Mouse (Mus musculus): ENCODE measurements around the gene Gm2a. TPM values are rescaled to one million over a fixed set of nuclear protein-coding genes. Genes with fewer than 3 reads are reported as not detected.
A peak's percentile ranks its signal among the peaks of the same experiment; 100 is the strongest.

Gene Gm2a
- polyA plus RNA-seq, 1 experiment from 2014 or later: 23.6 TPM

DNA sequence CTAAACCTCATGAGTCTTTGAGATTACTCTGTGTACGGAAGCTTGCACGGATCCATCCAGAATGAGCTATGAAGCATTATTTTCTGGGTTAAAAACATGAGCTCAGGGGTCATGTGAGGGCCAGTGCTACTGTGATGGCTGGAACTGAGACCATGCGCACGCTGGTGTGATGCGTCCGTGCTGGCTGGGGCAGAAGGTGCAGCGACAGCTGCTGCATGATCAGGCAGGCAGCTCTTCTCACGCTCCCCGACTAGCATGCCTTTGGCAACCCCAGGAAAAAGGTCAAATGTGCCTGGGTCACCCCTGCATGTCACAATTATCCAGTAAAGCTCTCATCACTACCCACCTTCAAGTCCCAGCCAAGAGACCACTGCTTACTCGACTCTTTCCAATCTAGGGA lies 24.7 kb upstream of the Gm2a start:
- no peak overlapping the region for H3K4me2 ChIP-seq (ENCODE audit: low read length)
- DNase-seq (no peak), ATAC-seq (ENCODE audit: low FRiP score, low TSS enrichment) (no peak)
- H3K27ac ChIP-seq (replicated peaks; ENCODE audit: low read depth, low read length): no peak overlapping the region
- H3K4me1 ChIP-seq (ENCODE audit: control insufficient read depth, insufficient read depth, low read length): no peaks in the 10 kb centered on the region
- no peak overlapping the region for H3K9ac ChIP-seq (replicated peaks; ENCODE audit: low read length)
- WGBS: 87% methylated on average over 10 of the region's 10 CpGs
- H3K4me3 ChIP-seq (replicated peaks; ENCODE audit: low read depth, low read length): no peak overlapping the region
- no peaks in the 10 kb centered on the region for H3K27me3 ChIP-seq (ENCODE audit: control insufficient read depth, insufficient read depth, low read length)
- H3K9me3 ChIP-seq (ENCODE audit: control insufficient read depth, low read length): no peaks in the 10 kb centered on the region
- no peaks in the 10 kb centered on the region for H3K36me3 ChIP-seq (ENCODE audit: control insufficient read depth, insufficient read depth, low read length)

DNA sequence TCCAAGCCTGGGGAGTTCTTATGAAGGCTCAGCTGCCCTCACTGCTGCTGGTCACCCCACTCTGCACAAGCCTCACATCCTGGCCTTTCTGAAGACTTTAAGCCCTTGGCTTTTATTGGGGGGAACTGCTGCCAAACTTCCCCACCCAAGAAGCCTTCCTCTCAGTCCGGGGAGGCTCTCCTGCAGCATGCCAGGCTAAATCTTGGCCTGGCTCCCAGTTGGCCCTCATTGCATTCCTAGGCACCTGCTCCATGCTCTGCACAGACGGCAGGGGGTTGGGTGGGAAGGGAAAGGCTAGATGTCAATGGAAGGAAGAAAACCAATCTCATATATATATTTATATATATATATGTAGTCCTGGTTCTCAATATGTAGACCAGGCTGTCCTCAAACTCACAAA lies 22.3 kb upstream of the Gm2a start:
- no peak overlapping the region for H3K4me3 ChIP-seq (replicated peaks; ENCODE audit: low read depth, low read length)
- H3K4me1 ChIP-seq (ENCODE audit: control insufficient read depth, insufficient read depth, low read length): no peaks in the 10 kb centered on the region
- DNase-seq (no peak), ATAC-seq (ENCODE audit: low FRiP score, low TSS enrichment) (no peak)
- H3K27me3 ChIP-seq (ENCODE audit: control insufficient read depth, insufficient read depth, low read length): no peaks in the 10 kb centered on the region
- no peaks in the 10 kb centered on the region for H3K9me3 ChIP-seq (ENCODE audit: control insufficient read depth, low read length)
- no peaks in the 10 kb centered on the region for H3K36me3 ChIP-seq (ENCODE audit: control insufficient read depth, insufficient read depth, low read length)
- H3K4me2 ChIP-seq (ENCODE audit: low read length): no peak overlapping the region
- WGBS: 74% methylated on average over 2 of the region's 2 CpGs
- H3K9ac ChIP-seq (replicated peaks; ENCODE audit: low read length): no peak overlapping the region
- no peak overlapping the region for H3K27ac ChIP-seq (replicated peaks; ENCODE audit: low read depth, low read length)

DNA sequence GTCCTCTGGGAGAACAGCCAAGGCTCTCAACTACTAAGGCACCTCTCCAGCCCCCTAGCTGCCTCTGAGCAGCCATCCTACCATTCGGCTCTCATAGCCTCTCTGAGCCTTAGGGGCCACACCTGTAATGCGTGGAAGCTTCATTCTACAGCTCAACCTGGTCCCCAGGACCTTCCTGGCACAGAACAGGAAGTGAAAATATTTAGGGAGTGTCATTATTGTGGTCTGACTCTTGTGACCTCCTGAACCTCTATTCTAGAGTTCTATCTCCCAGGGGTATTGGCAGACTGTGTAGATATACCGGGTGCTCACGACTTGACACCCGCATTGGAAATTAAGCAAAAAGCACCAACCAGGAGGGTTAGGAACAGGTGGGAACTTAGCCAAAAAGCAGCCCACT lies 21.7 kb upstream of the Gm2a start:
- no peaks in the 10 kb centered on the region for H3K27me3 ChIP-seq (ENCODE audit: control insufficient read depth, insufficient read depth, low read length)
- no peak overlapping the region for H3K4me2 ChIP-seq (ENCODE audit: low read length)
- 94% methylated on average over 5 of the region's 5 CpGs for WGBS
- no peaks in the 10 kb centered on the region for H3K4me1 ChIP-seq (ENCODE audit: control insufficient read depth, insufficient read depth, low read length)
- no peaks in the 10 kb centered on the region for H3K9me3 ChIP-seq (ENCODE audit: control insufficient read depth, low read length)
- H3K4me3 ChIP-seq (replicated peaks; ENCODE audit: low read depth, low read length): no peak overlapping the region
- H3K9ac ChIP-seq (replicated peaks; ENCODE audit: low read length): no peak overlapping the region
- H3K36me3 ChIP-seq (ENCODE audit: control insufficient read depth, insufficient read depth, low read length): no peaks in the 10 kb centered on the region
- ATAC-seq (ENCODE audit: low FRiP score, low TSS enrichment) (no peak), DNase-seq (no peak)
- no peak overlapping the region for H3K27ac ChIP-seq (replicated peaks; ENCODE audit: low read depth, low read length)

DNA sequence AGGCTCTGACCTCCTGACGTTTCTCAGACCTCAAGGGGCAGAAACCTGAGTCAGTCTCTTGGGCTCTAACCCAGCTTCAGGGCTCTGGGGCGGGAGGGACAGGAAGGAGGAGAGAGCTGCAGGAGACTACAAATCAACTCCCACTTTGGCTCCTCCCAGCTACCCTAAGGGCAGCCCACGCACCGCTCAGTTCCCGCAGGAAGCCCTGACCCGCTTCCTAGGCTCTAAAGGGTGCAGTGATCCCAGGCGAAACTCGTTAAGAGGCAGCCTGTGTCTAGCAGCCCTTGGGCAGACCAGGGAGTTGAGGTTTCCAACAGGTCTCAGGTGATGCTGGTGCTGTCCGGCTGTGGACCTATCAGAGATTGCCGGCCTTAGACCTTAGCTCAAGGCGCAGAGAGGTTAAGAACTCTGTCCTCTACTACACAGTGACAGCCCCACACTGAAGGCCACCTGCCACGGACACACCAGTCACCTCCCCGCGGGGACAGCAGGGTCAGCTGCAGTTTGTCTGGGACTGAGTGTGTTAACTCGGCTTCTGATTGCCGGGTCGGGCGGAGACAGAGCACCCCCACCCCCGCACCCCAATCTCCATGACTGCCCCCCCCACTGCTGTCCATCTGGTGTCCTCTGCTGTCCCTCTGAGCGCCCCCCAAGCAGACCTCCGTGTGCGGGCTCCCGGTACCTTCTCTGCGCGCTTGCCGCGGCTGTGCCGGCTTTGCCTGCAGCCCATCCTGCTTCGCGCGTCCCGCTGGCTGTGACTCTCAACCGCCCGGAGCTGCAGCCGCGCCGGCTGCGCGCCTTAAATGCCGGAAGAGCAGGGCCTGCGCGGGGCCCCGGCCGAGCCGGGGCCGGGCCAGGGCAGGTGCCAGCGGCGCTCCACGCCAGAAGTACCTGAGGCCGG lies 20.3 kb upstream of the Gm2a start, which contains the start of gene Ccdc69:
Gene Ccdc69 (minus strand): TSS at position 801 of the 901 bp plus-strand sequence.
- H3K4me2 ChIP-seq (ENCODE audit: low read length): peak within 1 kb of the TSS; percentile 86
- H3K27ac ChIP-seq (replicated peaks; ENCODE audit: low read depth, low read length): no peak within 1 kb of the TSS
- H3K27me3 ChIP-seq (ENCODE audit: control insufficient read depth, insufficient read depth, low read length): no peaks in the 10 kb centered on the region
- H3K9me3 ChIP-seq (ENCODE audit: control insufficient read depth, low read length): no peaks in the 10 kb centered on the region
- H3K4me3 ChIP-seq (replicated peaks; ENCODE audit: low read depth, low read length): peak within 1 kb of the TSS; percentile 41
- H3K9ac ChIP-seq (replicated peaks; ENCODE audit: low read length): peak within 1 kb of the TSS; percentile 49
- ATAC-seq (ENCODE audit: low FRiP score, low TSS enrichment) (peak; percentile 60; the same call in 1 of the 2 replicates), DNase-seq (peak; percentile 79)
- no peaks in the 10 kb centered on the region for H3K4me1 ChIP-seq (ENCODE audit: control insufficient read depth, insufficient read depth, low read length)
- WGBS: 1% methylated on average over 50 of the region's 50 CpGs
- no peaks in the 10 kb centered on the region for H3K36me3 ChIP-seq (ENCODE audit: control insufficient read depth, insufficient read depth, low read length)

DNA sequence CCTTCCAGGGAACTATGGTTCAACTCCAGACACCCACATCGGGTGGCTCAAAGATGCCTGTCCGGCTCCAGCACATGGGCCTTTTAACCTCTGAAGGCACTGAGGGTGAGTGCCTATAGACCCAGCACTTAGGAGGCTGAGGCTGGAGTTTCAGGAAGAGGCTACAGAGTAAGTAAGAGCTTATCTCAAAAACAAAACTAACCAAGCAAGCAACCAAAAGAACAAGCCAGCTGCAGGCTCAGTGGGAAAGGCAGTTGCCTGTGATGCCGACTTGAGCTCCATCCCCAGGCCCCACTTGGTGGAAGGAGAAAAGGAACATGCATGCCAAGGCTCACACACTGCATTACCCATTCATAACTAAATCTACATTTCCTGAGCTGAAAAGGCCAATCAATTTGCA lies 19.4 kb upstream of the Gm2a start:
- H3K4me3 ChIP-seq (replicated peaks; ENCODE audit: low read depth, low read length): no peak overlapping the region
- ATAC-seq (ENCODE audit: low FRiP score, low TSS enrichment): no peak
- WGBS: 58% methylated on average over 3 of the region's 3 CpGs
- H3K36me3 ChIP-seq (ENCODE audit: control insufficient read depth, insufficient read depth, low read length): no peaks in the 10 kb centered on the region
- H3K27ac ChIP-seq (replicated peaks; ENCODE audit: low read depth, low read length): no peak overlapping the region
- DNase-seq: no peak
- H3K4me2 ChIP-seq (ENCODE audit: low read length): peak overlapping the region; percentile 86; the same call in 1 of the 2 replicates
- no peaks in the 10 kb centered on the region for H3K27me3 ChIP-seq (ENCODE audit: control insufficient read depth, insufficient read depth, low read length)
- no peaks in the 10 kb centered on the region for H3K4me1 ChIP-seq (ENCODE audit: control insufficient read depth, insufficient read depth, low read length)
- no peaks in the 10 kb centered on the region for H3K9me3 ChIP-seq (ENCODE audit: control insufficient read depth, low read length)
- H3K9ac ChIP-seq (replicated peaks; ENCODE audit: low read length): no peak overlapping the region

DNA sequence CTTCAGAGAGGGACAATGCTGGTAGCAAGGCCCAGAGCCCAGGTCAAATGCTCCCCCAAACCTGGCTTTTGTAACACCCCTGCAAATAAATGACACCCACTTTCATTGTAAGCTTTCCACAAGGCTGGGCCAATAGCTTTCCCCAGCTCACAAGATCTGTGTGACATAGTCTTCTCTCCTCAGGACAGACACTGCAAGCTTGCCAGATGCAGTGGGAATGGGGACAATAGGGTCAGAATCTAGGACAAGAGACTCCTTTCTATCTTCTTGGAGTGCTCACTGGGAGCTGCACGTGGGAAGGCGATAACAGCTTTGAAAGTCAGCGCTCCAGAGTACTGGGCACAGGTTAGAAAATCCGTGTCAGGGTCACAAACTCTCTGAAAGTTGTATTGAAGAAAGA lies 18.7 kb upstream of the Gm2a start:
- WGBS: 73% methylated on average over 4 of the region's 4 CpGs
- H3K36me3 ChIP-seq (ENCODE audit: control insufficient read depth, insufficient read depth, low read length): no peaks in the 10 kb centered on the region
- ATAC-seq (ENCODE audit: low FRiP score, low TSS enrichment) (no peak), DNase-seq (no peak)
- H3K9me3 ChIP-seq (ENCODE audit: control insufficient read depth, low read length): no peaks in the 10 kb centered on the region
- H3K4me1 ChIP-seq (ENCODE audit: control insufficient read depth, insufficient read depth, low read length): no peaks in the 10 kb centered on the region
- H3K9ac ChIP-seq (replicated peaks; ENCODE audit: low read length): no peak overlapping the region
- no peak overlapping the region for H3K4me3 ChIP-seq (replicated peaks; ENCODE audit: low read depth, low read length)
- H3K27ac ChIP-seq (replicated peaks; ENCODE audit: low read depth, low read length): no peak overlapping the region
- H3K27me3 ChIP-seq (ENCODE audit: control insufficient read depth, insufficient read depth, low read length): no peaks in the 10 kb centered on the region
- H3K4me2 ChIP-seq (ENCODE audit: low read length): no peak overlapping the region

DNA sequence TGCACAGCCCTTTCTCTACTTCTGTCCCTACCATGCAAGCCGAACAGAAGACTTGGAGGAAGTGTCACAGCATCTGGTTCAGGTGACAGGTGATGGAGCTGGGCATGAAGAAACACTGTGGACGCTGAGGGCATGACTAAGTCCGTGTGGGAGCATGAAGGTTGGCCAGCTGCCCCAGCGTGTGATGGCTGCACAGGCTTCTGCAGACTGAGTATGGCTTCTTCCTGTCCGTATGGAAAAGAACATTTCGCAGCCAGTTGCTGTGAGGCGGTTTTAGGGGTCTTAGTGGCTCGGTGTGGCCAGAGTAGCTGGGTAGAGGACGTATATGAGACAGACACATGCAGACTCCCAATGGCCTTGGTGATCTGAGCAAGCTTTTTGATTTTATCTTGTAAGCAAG lies 16.7 kb upstream of the Gm2a start:
- WGBS: 92% methylated on average over 9 of the region's 9 CpGs

DNA sequence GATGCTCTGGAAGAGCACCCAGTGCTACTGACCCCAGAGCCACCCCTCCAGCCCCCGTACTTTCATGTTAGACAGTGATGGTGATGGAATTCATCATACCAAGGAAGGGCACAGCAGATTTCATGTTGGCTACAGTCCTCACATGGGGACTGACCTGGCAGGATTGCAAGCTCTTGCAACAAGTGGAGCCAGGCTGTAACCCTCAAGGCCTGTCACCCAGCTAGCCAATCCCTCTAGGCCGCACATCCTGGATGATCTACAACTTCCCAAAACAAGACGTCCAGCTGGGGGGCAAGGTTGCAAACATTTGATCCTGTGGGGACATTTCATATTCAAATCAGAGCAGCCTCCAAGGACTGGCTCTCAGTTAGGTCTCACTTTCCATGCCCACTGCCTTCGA lies 13.3 kb upstream of the Gm2a start:
- no peaks in the 10 kb centered on the region for H3K9me3 ChIP-seq (ENCODE audit: control insufficient read depth, low read length)
- no peaks in the 10 kb centered on the region for H3K27me3 ChIP-seq (ENCODE audit: control insufficient read depth, insufficient read depth, low read length)
- WGBS: 79% methylated on average over 4 of the region's 4 CpGs
- no peak for ATAC-seq (ENCODE audit: low FRiP score, low TSS enrichment)
- no peaks in the 10 kb centered on the region for H3K36me3 ChIP-seq (ENCODE audit: control insufficient read depth, insufficient read depth, low read length)
- H3K4me2 ChIP-seq (ENCODE audit: low read length): no peak overlapping the region
- H3K4me3 ChIP-seq (replicated peaks; ENCODE audit: low read depth, low read length): no peak overlapping the region
- no peak overlapping the region for H3K9ac ChIP-seq (replicated peaks; ENCODE audit: low read length)
- H3K27ac ChIP-seq (replicated peaks; ENCODE audit: low read depth, low read length): no peak overlapping the region
- no peaks in the 10 kb centered on the region for H3K4me1 ChIP-seq (ENCODE audit: control insufficient read depth, insufficient read depth, low read length)
- DNase-seq: no peak

More for the DNA sequence above, 16.7 kb upstream of the Gm2a start:
- Histone ChIP-seq H3K4me1 (ENCODE audit: control insufficient read depth, insufficient read depth, low read length) (no peaks in the 10 kb centered on the region), H3K9ac (replicated peaks; ENCODE audit: low read length) (no peak overlapping the region), H3K27ac (replicated peaks; ENCODE audit: low read depth, low read length) (no peak overlapping the region), H3K27me3 (ENCODE audit: control insufficient read depth, insufficient read depth, low read length) (no peaks in the 10 kb centered on the region), H3K4me3 (replicated peaks; ENCODE audit: low read depth, low read length) (no peak overlapping the region), H3K36me3 (ENCODE audit: control insufficient read depth, insufficient read depth, low read length) (no peaks in the 10 kb centered on the region), H3K4me2 (ENCODE audit: low read length) (no peak overlapping the region), H3K9me3 (ENCODE audit: control insufficient read depth, low read length) (no peaks in the 10 kb centered on the region)
- no peak for ATAC-seq (ENCODE audit: low FRiP score, low TSS enrichment)
- no peak for DNase-seq

DNA sequence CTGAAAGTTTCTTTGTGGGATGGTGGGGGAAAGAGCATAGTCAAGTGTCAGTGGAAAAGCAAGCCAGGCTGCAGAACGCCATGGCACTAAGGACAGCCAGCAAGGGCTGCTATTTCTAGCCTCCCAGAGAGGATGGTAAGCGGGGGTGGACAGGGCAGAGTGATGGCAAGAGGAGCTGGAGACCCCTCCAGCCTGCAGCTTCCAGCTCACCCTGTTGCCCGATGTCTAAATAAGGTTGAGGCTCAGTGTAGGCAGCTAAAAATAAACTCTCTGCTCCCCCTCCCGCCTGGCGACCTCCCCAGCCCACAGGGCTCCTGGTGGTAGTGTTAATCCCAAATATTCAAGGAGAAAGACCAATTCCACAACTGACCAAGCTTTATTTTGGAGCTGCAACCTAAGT lies 12.5 kb upstream of the Gm2a start:
- Histone ChIP-seq H3K27me3 (ENCODE audit: control insufficient read depth, insufficient read depth, low read length) (no peaks in the 10 kb centered on the region), H3K4me2 (ENCODE audit: low read length) (no peak overlapping the region), H3K27ac (replicated peaks; ENCODE audit: low read depth, low read length) (no peak overlapping the region), H3K36me3 (ENCODE audit: control insufficient read depth, insufficient read depth, low read length) (no peaks in the 10 kb centered on the region), H3K4me1 (ENCODE audit: control insufficient read depth, insufficient read depth, low read length) (no peaks in the 10 kb centered on the region), H3K9me3 (ENCODE audit: control insufficient read depth, low read length) (no peaks in the 10 kb centered on the region), H3K4me3 (replicated peaks; ENCODE audit: low read depth, low read length) (no peak overlapping the region), H3K9ac (replicated peaks; ENCODE audit: low read length) (no peak overlapping the region)
- WGBS: 62% methylated on average over 5 of the region's 5 CpGs
- DNase-seq (no peak), ATAC-seq (ENCODE audit: low FRiP score, low TSS enrichment) (no peak)
